Mouse (Mus musculus): Measurements from ENCODE around the gene N4bp1. TPM values are rescaled to one million over a fixed set of nuclear protein-coding genes. Genes with fewer than 3 reads are reported as not detected.

Gene N4bp1
- polyA plus RNA-seq, 1 experiment = 6.7 TPM

- H3K36me3 ChIP-seq (ENCODE audit: control insufficient read depth, insufficient read depth, low read length) = no peaks in the 10 kb centered on the region
Observed at GRCm38 (mm10) chr8:86856248-86856647, 28.8 kb downstream of the N4bp1 start.

DNA sequence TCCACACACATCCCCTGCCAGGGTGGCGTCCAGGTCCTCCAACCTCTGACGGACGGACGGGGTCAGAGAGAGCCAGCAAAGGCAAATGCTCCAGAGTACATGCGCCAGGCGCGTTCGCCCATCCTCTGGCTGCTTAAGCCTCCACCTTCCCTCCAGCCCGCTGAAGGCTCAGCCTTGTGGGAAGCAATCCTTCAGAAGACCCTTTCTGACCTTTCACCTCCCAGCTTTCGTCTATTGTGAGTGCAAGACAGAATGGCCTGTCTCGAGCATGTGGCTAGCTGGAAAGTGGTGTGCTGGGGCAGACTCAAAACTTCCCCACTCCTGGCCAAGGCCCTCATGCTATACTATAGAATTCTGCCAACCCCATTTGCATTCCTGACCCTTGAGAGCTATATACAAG is 30.4 kb downstream of the N4bp1 start:
- H3K27me3 ChIP-seq (ENCODE audit: control insufficient read depth, insufficient read depth, low read length) = no peaks in the 10 kb centered on the region
- H3K4me1 ChIP-seq (ENCODE audit: control insufficient read depth, insufficient read depth, low read length) = no peaks in the 10 kb centered on the region
- H3K4me3 ChIP-seq (ENCODE audit: control insufficient read depth, low read depth, low read length) = no peak overlapping the region
- TF ChIP-seq CTCF (IDR thresholded peaks at IDR 0.05; ENCODE audit: control insufficient read depth, insufficient read depth, insufficient replicate concordance, low read depth, low read length) = no peak
- TF ChIP-seq POLR2A (IDR thresholded peaks at IDR 0.05; ENCODE audit: control insufficient read depth, low read depth, low read length) = no peak
- no peak overlapping the region for H3K27ac ChIP-seq (ENCODE audit: control insufficient read depth, insufficient read depth, low read depth, low read length)
- no peaks in the 10 kb centered on the region for H3K36me3 ChIP-seq (ENCODE audit: control insufficient read depth, insufficient read depth, low read length)

More at GRCm38 (mm10) chr8:86856248-86856647, 28.8 kb downstream of the N4bp1 start:
- H3K27me3 ChIP-seq (ENCODE audit: control insufficient read depth, insufficient read depth, low read length) = no peaks in the 10 kb centered on the region
- H3K27ac ChIP-seq (ENCODE audit: control insufficient read depth, insufficient read depth, low read depth, low read length) = no peak overlapping the region
- no peak overlapping the region for H3K4me3 ChIP-seq (ENCODE audit: control insufficient read depth, low read depth, low read length)
- H3K4me1 ChIP-seq (ENCODE audit: control insufficient read depth, insufficient read depth, low read length) = no peaks in the 10 kb centered on the region
- TF ChIP-seq CTCF (IDR thresholded peaks at IDR 0.05; ENCODE audit: control insufficient read depth, insufficient read depth, insufficient replicate concordance, low read depth, low read length) (no peak), POLR2A (IDR thresholded peaks at IDR 0.05; ENCODE audit: control insufficient read depth, low read depth, low read length) (no peak)

GRCm38 (mm10) chr8:86853989-86854373 is 31.1 kb downstream of the N4bp1 start:
- Histone ChIP-seq H3K27ac (ENCODE audit: control insufficient read depth, insufficient read depth, low read depth, low read length) (no peak overlapping the region), H3K4me3 (ENCODE audit: control insufficient read depth, low read depth, low read length) (no peak overlapping the region), H3K36me3 (ENCODE audit: control insufficient read depth, insufficient read depth, low read length) (no peaks in the 10 kb centered on the region), H3K27me3 (ENCODE audit: control insufficient read depth, insufficient read depth, low read length) (no peaks in the 10 kb centered on the region), H3K4me1 (ENCODE audit: control insufficient read depth, insufficient read depth, low read length) (no peaks in the 10 kb centered on the region)
- TF ChIP-seq CTCF (IDR thresholded peaks at IDR 0.05; ENCODE audit: control insufficient read depth, insufficient read depth, insufficient replicate concordance, low read depth, low read length) (no peak), POLR2A (IDR thresholded peaks at IDR 0.05; ENCODE audit: control insufficient read depth, low read depth, low read length) (no peak)

- no peaks in the 10 kb centered on the region for H3K27me3 ChIP-seq (ENCODE audit: control insufficient read depth, insufficient read depth, low read length)
- TF ChIP-seq POLR2A (IDR thresholded peaks at IDR 0.05; ENCODE audit: control insufficient read depth, low read depth, low read length) (no peak), CTCF (IDR thresholded peaks at IDR 0.05; ENCODE audit: control insufficient read depth, insufficient read depth, insufficient replicate concordance, low read depth, low read length) (no peak)
- H3K4me3 ChIP-seq (ENCODE audit: control insufficient read depth, low read depth, low read length) = no peak overlapping the region
- no peak overlapping the region for H3K27ac ChIP-seq (ENCODE audit: control insufficient read depth, insufficient read depth, low read depth, low read length)
- H3K36me3 ChIP-seq (ENCODE audit: control insufficient read depth, insufficient read depth, low read length) = no peaks in the 10 kb centered on the region
- H3K4me1 ChIP-seq (ENCODE audit: control insufficient read depth, insufficient read depth, low read length) = no peaks in the 10 kb centered on the region
Observed at GRCm38 (mm10) chr8:86853266-86853988, 31.6 kb downstream of the N4bp1 start.

- TF ChIP-seq CTCF (IDR thresholded peaks at IDR 0.05; ENCODE audit: control insufficient read depth, insufficient read depth, insufficient replicate concordance, low read depth, low read length) (no peak), POLR2A (IDR thresholded peaks at IDR 0.05; ENCODE audit: control insufficient read depth, low read depth, low read length) (no peak)
- Histone ChIP-seq H3K36me3 (ENCODE audit: control insufficient read depth, insufficient read depth, low read length) (no peaks in the 10 kb centered on the region), H3K27me3 (ENCODE audit: control insufficient read depth, insufficient read depth, low read length) (no peaks in the 10 kb centered on the region), H3K4me3 (ENCODE audit: control insufficient read depth, low read depth, low read length) (no peak overlapping the region), H3K4me1 (ENCODE audit: control insufficient read depth, insufficient read depth, low read length) (no peaks in the 10 kb centered on the region), H3K27ac (ENCODE audit: control insufficient read depth, insufficient read depth, low read depth, low read length) (no peak overlapping the region)
Observed at GRCm38 (mm10) chr8:86852491-86852890, 32.6 kb downstream of the N4bp1 start.

DNA sequence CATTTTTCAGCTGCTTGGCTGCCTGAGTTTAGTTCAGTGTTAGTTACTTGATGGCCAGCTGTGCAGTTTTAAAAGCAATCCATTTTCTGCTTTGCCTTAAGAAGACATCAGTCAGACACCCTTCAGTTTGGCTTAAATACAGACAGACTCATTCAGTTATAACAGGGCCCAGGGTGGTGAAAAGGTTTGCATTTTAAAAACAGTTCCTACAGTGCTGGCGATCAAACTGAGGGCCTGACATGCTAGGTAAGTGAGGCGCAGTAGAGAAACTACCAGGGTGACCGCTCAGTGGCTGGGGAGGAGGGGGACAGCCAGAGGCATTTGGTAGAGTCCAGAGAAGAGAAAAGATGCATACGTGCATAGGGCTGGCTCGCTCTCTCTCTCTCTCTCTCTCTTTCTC is 36.2 kb downstream of the N4bp1 start:
- H3K27ac ChIP-seq (ENCODE audit: control insufficient read depth, insufficient read depth, low read depth, low read length) = no peak overlapping the region
- no peaks in the 10 kb centered on the region for H3K27me3 ChIP-seq (ENCODE audit: control insufficient read depth, insufficient read depth, low read length)
- TF ChIP-seq CTCF (IDR thresholded peaks at IDR 0.05; ENCODE audit: control insufficient read depth, insufficient read depth, insufficient replicate concordance, low read depth, low read length) = no peak
- TF ChIP-seq POLR2A (IDR thresholded peaks at IDR 0.05; ENCODE audit: control insufficient read depth, low read depth, low read length) = no peak
- no peaks in the 10 kb centered on the region; the same call in 1 of the 2 replicates for H3K36me3 ChIP-seq (ENCODE audit: control insufficient read depth, insufficient read depth, low read length)
- no peak overlapping the region for H3K4me3 ChIP-seq (ENCODE audit: control insufficient read depth, low read depth, low read length)
- H3K4me1 ChIP-seq (ENCODE audit: control insufficient read depth, insufficient read depth, low read length) = no peaks in the 10 kb centered on the region

DNA sequence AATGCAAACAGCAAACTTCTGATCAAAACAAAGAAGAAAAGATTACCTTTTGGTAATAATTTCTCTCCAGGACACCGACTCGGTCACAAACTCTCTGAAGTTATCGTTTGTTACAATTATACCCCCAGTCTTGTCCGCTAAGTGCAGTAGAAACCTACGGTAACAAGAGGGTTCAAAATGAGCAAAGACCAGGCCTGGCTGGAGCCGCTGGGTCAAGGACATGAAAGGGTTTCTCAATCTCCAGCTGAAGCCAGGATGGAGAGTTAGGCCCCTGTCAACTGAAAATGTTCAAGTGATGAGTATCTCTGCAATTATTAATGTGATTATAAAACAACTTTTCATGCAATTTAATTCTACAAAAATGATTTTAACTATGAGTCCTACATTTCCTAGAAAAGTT is 36.7 kb downstream of the N4bp1 start:
- no peak overlapping the region for H3K4me3 ChIP-seq (ENCODE audit: control insufficient read depth, low read depth, low read length)
- H3K27me3 ChIP-seq (ENCODE audit: control insufficient read depth, insufficient read depth, low read length) = no peaks in the 10 kb centered on the region
- TF ChIP-seq POLR2A (IDR thresholded peaks at IDR 0.05; ENCODE audit: control insufficient read depth, low read depth, low read length) (no peak), CTCF (IDR thresholded peaks at IDR 0.05; ENCODE audit: control insufficient read depth, insufficient read depth, insufficient replicate concordance, low read depth, low read length) (no peak)
- H3K36me3 ChIP-seq (ENCODE audit: control insufficient read depth, insufficient read depth, low read length) = no peaks in the 10 kb centered on the region; the same call in 1 of the 2 replicates
- no peak overlapping the region for H3K27ac ChIP-seq (ENCODE audit: control insufficient read depth, insufficient read depth, low read depth, low read length)
- no peaks in the 10 kb centered on the region for H3K4me1 ChIP-seq (ENCODE audit: control insufficient read depth, insufficient read depth, low read length)
